Mouse (Mus musculus) heart, adult 2 months (tissue): ENCODE results near the gene Pdhx.
A peak's percentile ranks its signal among the peaks of the same experiment; 100 is the strongest.

ENCODE experiments used
- CTCF ChIP-seq: fragments of 200-600 bp; IDR thresholded peaks from 2 replicates; pipeline ENCODE4 v1.8.1; 2022; ENCODE audit warnings: antibody characterized with exemption, mild to moderate bottlenecking, moderate library complexity
- POLR2A ChIP-seq: fragments of 200-500 bp; IDR thresholded peaks from 2 replicates; pipeline ENCODE4 v1.6.1; 2011; ENCODE audit warnings: mild to moderate bottlenecking, low read depth, low read length, control low read depth; ENCODE audit not compliant: insufficient read depth

DNA sequence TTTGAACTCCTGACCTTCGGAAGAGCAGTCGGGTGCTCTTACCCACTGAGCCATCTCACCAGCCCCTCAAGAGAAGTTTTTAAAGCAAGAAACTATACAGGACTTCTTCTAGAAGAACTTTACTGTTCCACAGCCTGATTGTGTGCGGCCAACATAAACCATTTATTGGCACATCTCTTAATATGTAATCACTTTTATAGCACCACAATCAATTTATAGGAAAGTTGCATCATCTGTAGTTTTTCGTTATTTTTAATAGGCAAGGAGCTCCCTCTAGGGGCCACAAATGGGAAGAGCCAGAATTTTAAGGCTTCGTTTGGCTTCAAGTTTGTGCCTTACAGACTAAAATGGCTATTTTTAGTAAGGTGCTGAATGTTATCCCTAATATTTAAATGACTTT, 11.1 kb upstream of the Pdhx start:
- peak; percentile 88 for TF ChIP-seq CTCF
- TF ChIP-seq POLR2A, result no peak
